Comparison of ENCODE assay signal across 18 mouse cellular contexts in the genomic region with DNA sequence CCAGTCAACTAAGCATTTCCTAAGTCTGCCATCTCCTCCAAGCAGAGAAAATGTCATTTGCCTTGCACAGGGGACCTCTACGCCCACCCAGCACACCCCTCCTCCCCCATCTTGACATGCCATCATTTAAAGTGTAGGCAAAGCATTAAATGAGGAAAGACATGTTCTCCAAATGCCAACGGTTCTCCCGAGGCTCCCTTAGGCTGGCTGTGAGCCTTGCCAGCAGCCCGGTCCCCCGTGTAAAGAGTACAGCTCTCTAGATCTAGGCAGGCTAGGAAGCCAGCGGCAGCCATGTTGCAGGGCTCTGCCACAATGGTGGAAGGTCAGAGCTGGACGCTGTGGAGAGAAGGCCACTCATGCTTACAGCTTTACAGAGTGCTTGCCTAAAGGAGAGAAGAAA. TPM values are rescaled to one million over a fixed set of nuclear protein-coding genes. Genes with fewer than 3 reads are reported as not detected.
DNase-seq lines count a peak whose midpoint lies in the region; ATAC-seq and TF ChIP-seq lines count a peak whose summit lies in the region.
"Had no signal": no experiment of that assay in that cellular context is flagged by ENCODE, and none has a peak within 500 bp of the region (broad histone marks: within the 10 kb centered on the region; RNA-seq: fewer than 3 reads in every experiment).

No protein-coding gene starts in this region.

- 9% methylated on average over 7 of the region's 7 CpGs for WGBS in cerebellum, adult 2 months
- 68% methylated on average over 7 of the region's 7 CpGs for WGBS in neural tube, embryonic 14.5 days

- no peaks in the 10 kb centered on the region for H3K27me3 ChIP-seq in cerebellum, adult 2 months (ENCODE audit: control insufficient read depth, insufficient read depth, low read length)
- no peaks in the 10 kb centered on the region for H3K27me3 ChIP-seq in neural tube, embryonic 14.5 days (ENCODE audit: control insufficient read depth, insufficient read depth, low read length)
- H3K27me3 ChIP-seq: intestine, embryonic 15.5 days; stomach, embryonic 15.5 days had no signal

- no peak overlapping the region for H3K4me3 ChIP-seq in left cerebral cortex, adult 2 months
- no peak overlapping the region for H3K4me3 ChIP-seq in cerebellum, adult 2 months (replicated peaks; ENCODE audit: insufficient read depth, low read depth, low read length)
- no peak overlapping the region for H3K4me3 ChIP-seq in neural tube, embryonic 14.5 days (ENCODE audit: low read depth, low read length)
- H3K4me3 ChIP-seq: intestine, embryonic 15.5 days; limb, embryonic 12.5 days; stomach, embryonic 15.5 days had no signal

- no peak for DNase-seq in left cerebral cortex, adult 2 months (ENCODE audit: extremely low spot score in 1 of 2, low spot score in 2 of 2)
- no peak for DNase-seq in left cerebral cortex, postnatal 25 days (ENCODE audit: low spot score in 2 of 2)
- DNase-seq in cerebellum, adult 2 months, result peak; percentile 55 to 69
- peak; percentile 39 to 48 for DNase-seq in cerebellum, postnatal 36 days
- no peak for DNase-seq in lung, postnatal 25 days (ENCODE audit: low spot score)
- no peak for DNase-seq in thymus, postnatal 36 days
- DNase-seq: heart, postnatal 10 days; lung, postnatal 36 days; thymus, postnatal 14 days had no signal

- no peaks in the 10 kb centered on the region for H3K36me3 ChIP-seq in neural tube, embryonic 14.5 days (ENCODE audit: control insufficient read depth, insufficient read depth, low read length)
- H3K36me3 ChIP-seq: intestine, embryonic 15.5 days; limb, embryonic 12.5 days; stomach, embryonic 15.5 days had no signal

- H3K4me2 ChIP-seq in neural tube, embryonic 14.5 days (ENCODE audit: low read depth, low read length), result no peak overlapping the region
- H3K4me2 ChIP-seq: intestine, embryonic 15.5 days; limb, embryonic 12.5 days; stomach, embryonic 15.5 days had no signal

- no peak for TF ChIP-seq POLR2A in cerebellum, adult 2 months (IDR thresholded peaks at IDR 0.05; ENCODE audit: borderline replicate concordance, insufficient read depth, low read length)

- no peak for TF ChIP-seq CTCF in left cerebral cortex, adult 2 months (IDR thresholded peaks at IDR 0.05)
- TF ChIP-seq CTCF in cerebellum, adult 2 months (IDR thresholded peaks at IDR 0.05; ENCODE audit: borderline replicate concordance, insufficient read depth, low read depth, low read length), result no peak

- no peak for ATAC-seq in neural tube, embryonic 14.5 days (ENCODE audit: low read depth)
- ATAC-seq: intestine, embryonic 15.5 days; Patski had no signal

- intact Hi-C loops in left cerebral cortex, adult 2 months (cut with DNase I), result loop anchor here (2.0 kb wide), 1 partner anchor 83 kb away; no protein-coding TSS in a partner anchor
- intact Hi-C loops in left cerebral cortex, postnatal 25 days (cut with DNase I), result loop anchor here (2.0 kb wide), 1 partner anchor 83 kb away; no protein-coding TSS in a partner anchor

- H3K9me3 ChIP-seq in neural tube, embryonic 14.5 days (ENCODE audit: control insufficient read depth, low read length), result no peaks in the 10 kb centered on the region
- H3K9me3 ChIP-seq: intestine, embryonic 15.5 days; limb, embryonic 12.5 days; stomach, embryonic 15.5 days had no signal

- H3K9ac ChIP-seq in neural tube, embryonic 14.5 days (replicated peaks; ENCODE audit: low read depth, low read length), result no peak overlapping the region
- H3K9ac ChIP-seq: intestine, embryonic 15.5 days; limb, embryonic 12.5 days; stomach, embryonic 15.5 days had no signal

- peaks cover 40% of the 10 kb centered on the region for H3K4me1 ChIP-seq in cerebellum, adult 2 months (ENCODE audit: control insufficient read depth, insufficient read depth, low read length)
- H3K4me1 ChIP-seq in neural tube, embryonic 14.5 days (ENCODE audit: control insufficient read depth, insufficient read depth, low read length), result 0 out of 2 replicates have a peak, but pooled peaks cover 4% of the 10 kb centered on the region
- H3K4me1 ChIP-seq: intestine, embryonic 15.5 days; limb, embryonic 12.5 days had no signal

- H3K27ac ChIP-seq in left cerebral cortex, adult 2 months, result peak overlapping the region; percentile 73
- H3K27ac ChIP-seq in cerebellum, adult 2 months (ENCODE audit: insufficient read depth, low read length), result peak overlapping the region; percentile 82
- H3K27ac ChIP-seq in neural tube, embryonic 14.5 days (ENCODE audit: low read depth, low read length), result peak overlapping the region; percentile 75
- H3K27ac ChIP-seq: intestine, embryonic 15.5 days; limb, embryonic 12.5 days; stomach, embryonic 15.5 days had no signal

RNA-seq across cellular contexts. Expression of a gene that starts 14.6 kb away (rescaled TPM):
- not detected for total RNA-seq in left cerebral cortex, adult 2 months (2021)
- total RNA-seq in left cerebral cortex, postnatal 25 days (2021), result under 1 TPM in 1 of 2 experiments, not detected in 1; 0.25 TPM
- polyA plus RNA-seq in cerebellum, adult 2 months (2012; rRNA removed), result 0.22 and 0.33 TPM in 2 replicates
- 0.35 and 0.49 TPM in 2 replicates for polyA plus RNA-seq in neural tube, embryonic 14.5 days (2014; fragmentation: Nextera tagmentation; extraction: Ambion mirVana)
- total RNA-seq: CH12.LX; gastrocnemius, adult 18-20 months; heart, postnatal 10 days; monocyte, adult 5-6 weeks had no signal
- polyA plus RNA-seq: liver, embryonic 16.5 days; Patski had no signal

RNA-seq across cellular contexts. Expression of a gene that starts 27.0 kb away (rescaled TPM):
- 1 to 10 TPM; 1.4 to 1.5 TPM for total RNA-seq in left cerebral cortex, adult 2 months (2021)
- total RNA-seq in left cerebral cortex, postnatal 25 days (2021), result 1 to 10 TPM in 1 of 2 experiments, under 1 TPM in 1; 0.98 to 1.5 TPM
- polyA plus RNA-seq in cerebellum, adult 2 months (2012; rRNA removed), result 1.9 and 2.3 TPM in 2 replicates
- 2.7 and 3.0 TPM in 2 replicates for polyA plus RNA-seq in neural tube, embryonic 14.5 days (2014; fragmentation: Nextera tagmentation; extraction: Ambion mirVana)
- total RNA-seq: CH12.LX; monocyte, adult 5-6 weeks had no signal
- polyA plus RNA-seq: Patski had no signal

RNA-seq across cellular contexts. Expression of a gene that starts 47.5 kb away (rescaled TPM):
- total RNA-seq in left cerebral cortex, adult 2 months (2021), result not detected
- not detected for total RNA-seq in left cerebral cortex, postnatal 25 days (2021)
- polyA plus RNA-seq in cerebellum, adult 2 months (2012; rRNA removed), result 0.41 and 0.69 TPM in 2 replicates
- not detected in 2 replicates for polyA plus RNA-seq in neural tube, embryonic 14.5 days (2014; fragmentation: Nextera tagmentation; extraction: Ambion mirVana)
- total RNA-seq: CH12.LX; monocyte, adult 5-6 weeks had no signal
- polyA plus RNA-seq: liver, embryonic 16.5 days; Patski had no signal

Comparison
In these comparisons a context has a peak if more than half of its experiments do, and no peak if none do; other contexts are left out.
1. DNase-seq: peak in cerebellum, adult 2 months (2 of 2) and cerebellum, postnatal 36 days (2 of 2); none in left cerebral cortex, adult 2 months (0 of 2), left cerebral cortex, postnatal 25 days (0 of 2), lung, postnatal 25 days (single experiment) and thymus, postnatal 36 days (0 of 2).
2. Peak in every context shown above with its lines, with median percentiles within 50 percentile points of each other: H3K27ac ChIP-seq.